Mouse (Mus musculus) megakaryocyte-erythroid progenitor cell, adult 5-6 weeks (primary cell): Measurements from ENCODE around the gene Rnf220. TPM values are rescaled to one million over a fixed set of nuclear protein-coding genes. Genes with fewer than 3 reads are reported as not detected.

ENCODE experiments used
- ATAC-seq: replicated peaks from 2 replicates; pipeline ENCODE4 v1.8.0; 2016; ENCODE audit warnings: mild to moderate bottlenecking, inconsistent platforms; ENCODE audit not compliant: severe bottlenecking, poor library complexity, low FRiP score, low TSS enrichment
- total RNA-seq, 2 experiments: library from RNA; stranded (forward) in 1 of 2; stranded (reverse) in 1 of 2; fragments of 200-1000, 215-1000 nt in 1 of 2; fragments of >200 nt in 1 of 2; fragmentation: Nextera tagmentation in 1 of 2; gene quantifications; 2 replicates each; pipeline ENCODE4 v1.2.3; 2014 to 2017

Rnf220 gene
- total RNA-seq, 2 experiments from 2014 or later: 73.2 to 145 TPM

GRCm38 (mm10) chr4:117254672-117255071 lies 242.2 kb downstream of the Rnf220 start:
- ATAC-seq: no peak

- no peak for ATAC-seq
Observed at GRCm38 (mm10) chr4:117254017-117254627, 242.7 kb downstream of the Rnf220 start.

DNA sequence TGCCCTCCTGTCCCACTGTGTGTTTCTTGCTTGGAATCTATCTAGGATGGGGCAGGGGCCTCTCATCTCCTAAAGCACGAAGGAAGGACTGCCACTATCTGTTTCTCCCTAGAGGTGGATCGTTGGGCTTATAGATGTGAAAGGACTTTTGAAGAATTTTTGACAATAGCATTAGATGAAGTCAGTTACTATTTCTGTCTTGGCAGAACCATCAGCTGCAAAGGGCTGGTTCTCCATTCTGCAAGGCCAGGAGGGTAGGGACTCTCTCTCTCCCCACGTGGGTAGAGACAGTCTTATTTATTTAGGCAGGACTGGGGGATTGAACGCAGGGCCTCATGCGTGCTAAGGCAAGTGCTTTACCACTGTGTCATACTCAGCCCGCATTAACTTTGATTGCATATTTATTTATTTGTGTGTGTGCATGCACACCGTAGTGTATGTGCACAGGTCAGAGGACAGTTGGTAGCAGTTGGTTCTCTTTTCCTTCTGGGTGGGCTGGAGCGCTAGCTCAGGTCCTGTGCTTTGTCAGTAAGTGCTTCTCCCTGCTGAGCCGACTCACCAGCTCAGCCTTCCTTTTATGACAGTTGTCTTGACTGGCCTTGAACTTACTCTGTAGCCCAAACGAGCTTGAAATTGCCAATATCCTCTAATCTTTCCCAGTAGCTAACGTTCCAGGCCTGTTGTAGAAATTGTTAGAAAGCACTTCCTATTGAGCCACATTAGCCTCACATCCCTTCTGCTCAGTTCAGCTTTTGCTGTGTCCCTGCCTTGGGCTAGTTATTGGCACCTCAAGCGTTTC lies 243.4 kb downstream of the Rnf220 start:
- no peak for ATAC-seq

GRCm38 (mm10) chr4:117252755-117253154 lies 244.1 kb downstream of the Rnf220 start:
- ATAC-seq: no peak

DNA sequence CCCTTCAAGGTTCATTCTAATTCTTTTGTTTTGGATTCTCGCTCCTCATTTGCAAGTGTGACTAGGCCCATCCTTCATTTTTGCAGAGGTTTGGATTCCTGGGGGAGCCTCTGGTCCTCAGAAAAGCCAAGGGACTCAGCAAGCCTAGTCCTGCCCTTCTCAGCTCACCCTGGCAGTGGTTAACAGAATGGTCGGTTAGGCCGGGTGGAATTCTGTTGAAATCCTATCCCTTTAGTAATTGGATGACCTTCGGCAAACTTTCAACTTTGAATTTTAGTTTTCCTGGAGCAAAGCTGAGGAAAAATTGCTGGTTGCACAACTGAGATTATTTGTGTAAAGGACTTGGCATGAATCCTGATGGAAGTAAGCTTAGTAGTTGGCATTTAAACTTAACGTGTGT lies 244.5 kb downstream of the Rnf220 start:
- ATAC-seq: no peak

DNA sequence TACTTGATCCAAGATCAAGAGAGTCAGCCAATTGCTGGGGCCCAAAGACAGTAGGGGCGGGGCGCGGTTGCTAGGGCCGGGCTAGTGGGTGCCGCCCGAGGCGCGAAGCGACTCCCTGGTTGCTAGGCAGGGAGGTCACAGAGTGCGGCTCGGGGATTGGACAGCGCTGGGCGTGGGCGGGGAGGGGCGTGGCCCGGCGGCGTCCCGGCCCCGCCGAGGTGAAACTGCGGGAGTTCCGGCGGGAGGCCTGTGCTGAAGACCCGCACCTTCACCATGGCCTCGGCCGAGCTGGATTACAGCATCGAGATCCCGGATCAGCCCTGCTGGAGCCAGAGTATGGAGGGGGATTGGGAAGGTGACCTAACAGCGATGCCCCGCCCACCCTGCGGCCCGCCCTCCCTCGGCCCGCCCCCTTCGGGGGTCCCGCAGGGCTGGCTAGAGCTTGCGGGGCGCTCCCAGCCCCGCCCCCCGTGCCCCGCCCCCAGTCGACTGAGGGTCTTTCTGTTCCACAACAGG lies 245.0 kb downstream of the Rnf220 start, which contains the start of the genes Tmem53 and Armh1:
Tmem53 (plus strand) TSS at position 151 of the 516 bp plus-strand sequence.
Armh1 (minus strand) TSS at position 325 of the 516 bp plus-strand sequence.
- peak; percentile 100 for ATAC-seq

DNA sequence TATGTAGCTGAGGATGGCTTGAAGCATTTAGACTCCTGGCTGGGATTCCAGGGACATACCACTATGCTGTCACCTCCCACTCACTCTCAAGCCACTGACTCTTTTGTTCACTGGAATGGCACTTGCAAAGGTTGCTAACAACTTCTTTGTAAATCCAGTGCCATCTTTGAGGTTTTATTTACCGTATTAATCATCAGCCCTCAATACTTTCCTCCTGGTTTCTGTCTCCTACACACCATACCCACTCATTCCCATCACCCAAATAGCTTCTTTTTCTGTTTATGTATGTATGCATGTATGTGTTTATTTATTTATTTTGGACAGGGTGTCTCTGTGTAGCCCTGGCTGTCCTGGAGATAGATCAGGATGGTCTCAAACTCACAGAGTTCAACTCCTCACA lies 245.9 kb downstream of the Rnf220 start:
- no peak for ATAC-seq

- no peak for ATAC-seq
Observed at GRCm38 (mm10) chr4:117240867-117241266, 256.0 kb downstream of the Rnf220 start.

- no peak for ATAC-seq
Observed at GRCm38 (mm10) chr4:117239153-117239552, 257.7 kb downstream of the Rnf220 start.

GRCm38 (mm10) chr4:117235822-117236221 lies 261.0 kb downstream of the Rnf220 start:
- ATAC-seq: no peak

- ATAC-seq: no peak
Observed at GRCm38 (mm10) chr4:117234166-117234741, 262.6 kb downstream of the Rnf220 start.

GRCm38 (mm10) chr4:117231208-117231607 lies 265.6 kb downstream of the Rnf220 start:
- no peak for ATAC-seq

GRCm38 (mm10) chr4:117230331-117230730 lies 266.5 kb downstream of the Rnf220 start:
- 0 out of 2 replicates have a peak, but pooled peaks have one; percentile 51 for ATAC-seq

GRCm38 (mm10) chr4:117229590-117229989 lies 267.3 kb downstream of the Rnf220 start:
- ATAC-seq: no peak

DNA sequence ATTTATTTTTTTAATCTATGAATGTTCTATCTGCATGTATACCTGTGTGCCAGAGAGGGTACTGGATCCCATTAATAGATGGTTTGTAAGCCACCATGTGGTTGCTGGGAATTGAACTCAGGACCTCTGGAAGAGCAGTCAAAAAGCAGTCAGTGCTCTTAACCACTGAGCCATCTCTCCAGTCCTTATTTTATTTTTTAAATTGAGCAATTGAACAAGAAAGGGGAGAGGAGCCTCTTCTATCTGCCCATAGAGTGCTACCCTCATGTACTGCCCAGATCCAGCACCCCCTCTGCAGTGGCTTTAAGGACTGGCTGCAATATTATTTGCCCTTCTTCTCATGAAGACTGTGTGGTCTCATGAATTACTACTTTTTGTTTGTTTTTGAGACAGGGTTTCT lies 271.6 kb downstream of the Rnf220 start:
- no peak for ATAC-seq

GRCm38 (mm10) chr4:117224122-117224521 lies 272.7 kb downstream of the Rnf220 start:
- ATAC-seq: no peak

GRCm38 (mm10) chr4:117223001-117223400 lies 273.9 kb downstream of the Rnf220 start:
- no peak for ATAC-seq

- ATAC-seq: no peak
Observed at GRCm38 (mm10) chr4:117221836-117222235, 275.0 kb downstream of the Rnf220 start.
